Mouse (Mus musculus): ENCODE measurements around the gene Rnf5. TPM values are rescaled to one million over a fixed set of nuclear protein-coding genes. Genes with fewer than 3 reads are reported as not detected.
A peak's percentile ranks its signal among the peaks of the same experiment; 100 is the strongest.

Gene Rnf5
- polyA plus RNA-seq, 1 experiment: 101 TPM

DNA sequence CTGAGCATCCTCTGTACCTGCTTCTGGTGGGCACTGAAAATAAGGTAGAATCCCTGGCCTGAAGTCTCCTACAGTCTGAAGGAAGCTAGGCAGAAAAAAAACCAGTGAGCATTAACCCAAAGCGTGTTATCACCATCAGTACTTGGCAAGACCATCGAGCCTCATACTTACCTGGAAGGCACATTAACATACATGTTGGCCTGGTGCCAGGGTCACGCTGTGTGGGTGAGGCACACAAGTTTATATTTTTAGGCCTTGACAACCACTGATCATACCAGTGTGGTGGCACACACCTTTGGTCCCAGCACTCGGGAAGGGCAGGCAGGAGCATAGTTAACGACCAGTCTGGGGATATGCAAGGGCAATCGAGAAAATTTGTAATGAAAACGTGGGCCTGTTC is 4.5 kb upstream of the Rnf5 start:
- Histone ChIP-seq H3K9me3 (no peaks in the 10 kb centered on the region), H3K4me1 (peaks cover 58% of the 10 kb centered on the region), H3K36me3 (replicated peaks; ENCODE audit: low read length) (peaks cover 54% of the 10 kb centered on the region), H3K27me3 (replicated peaks) (no peaks in the 10 kb centered on the region), H3K4me3 (replicated peaks) (peak overlapping the region; percentile 8)
- TF ChIP-seq FLI1 (IDR thresholded peaks at IDR 0.05; ENCODE audit: low read length) (no peak), GATA1 (IDR thresholded peaks at IDR 0.05; ENCODE audit: borderline replicate concordance, low read length) (no peak)

DNA sequence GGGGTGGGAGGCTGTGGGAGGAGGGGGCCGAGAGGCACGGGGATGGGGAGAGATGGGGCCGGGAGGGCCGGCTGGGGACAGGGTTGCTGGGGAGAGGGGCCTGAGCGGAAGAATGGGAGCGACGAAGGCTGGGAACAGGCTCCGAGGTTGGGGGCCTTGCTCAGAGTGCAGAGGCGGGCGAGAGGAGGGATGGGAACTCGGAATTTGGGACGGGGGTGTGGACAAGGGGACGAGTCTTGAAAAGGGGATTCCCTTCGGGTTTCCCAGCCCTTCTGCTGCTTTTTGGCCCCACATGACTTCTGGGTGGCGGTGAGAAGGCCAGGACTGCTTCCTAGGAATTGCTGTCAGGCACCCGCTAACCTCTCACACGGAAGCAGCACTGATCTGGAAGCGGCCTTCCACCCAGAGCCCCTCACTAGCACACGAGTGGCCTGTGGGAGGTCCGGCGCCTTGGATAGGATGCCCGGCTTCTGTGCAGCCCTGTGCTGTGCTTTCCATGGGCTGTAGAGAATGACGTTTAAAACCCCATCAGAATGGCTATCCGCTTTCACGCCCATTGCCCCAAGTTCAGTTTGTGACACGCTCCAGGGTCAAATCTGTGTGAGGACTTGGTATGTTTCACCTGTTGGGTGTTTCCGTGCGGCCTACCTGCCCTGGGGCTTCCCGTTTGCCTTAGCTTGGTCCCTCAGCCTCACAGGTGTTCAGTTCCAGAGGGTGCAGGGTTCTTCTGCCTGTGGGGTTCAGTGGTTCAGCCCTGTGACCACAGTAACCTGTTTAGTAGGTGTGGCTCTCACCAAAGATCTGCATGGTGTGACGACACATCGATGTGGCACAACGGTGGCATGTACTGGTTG is 2.9 kb upstream of the Rnf5 start:
- H3K4me1 ChIP-seq: peaks cover 73% of the 10 kb centered on the region
- no peaks in the 10 kb centered on the region for H3K9me3 ChIP-seq
- H3K27me3 ChIP-seq (replicated peaks): no peaks in the 10 kb centered on the region
- no peak for TF ChIP-seq GATA1 (IDR thresholded peaks at IDR 0.05; ENCODE audit: borderline replicate concordance, low read length)
- TF ChIP-seq FLI1 (IDR thresholded peaks at IDR 0.05; ENCODE audit: low read length): no peak
- peak overlapping the region; percentile 99 for H3K4me3 ChIP-seq (replicated peaks)
- H3K36me3 ChIP-seq (replicated peaks; ENCODE audit: low read length): peaks cover 48% of the 10 kb centered on the region

DNA sequence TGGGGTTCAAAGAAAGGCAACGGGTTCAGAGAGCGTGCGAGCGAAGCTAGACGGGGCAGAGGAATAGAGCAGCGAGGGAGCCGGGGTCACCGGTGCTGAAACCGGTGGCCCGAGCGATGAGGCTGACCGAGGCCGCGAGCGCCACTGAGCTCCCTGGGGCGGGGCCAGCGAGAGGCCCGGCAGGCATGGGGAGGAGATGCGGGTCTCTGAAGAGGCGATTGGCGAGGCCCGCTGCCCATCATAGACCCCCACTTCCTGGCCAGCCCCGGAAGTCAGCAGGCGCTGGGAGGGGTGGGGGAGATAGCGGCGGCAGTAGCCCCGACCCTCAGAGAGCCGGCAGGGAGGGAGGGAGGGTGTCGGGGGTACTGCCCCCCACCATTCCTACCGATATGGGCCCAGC is 2.1 kb upstream of the Rnf5 start:
- TF ChIP-seq GATA1 (IDR thresholded peaks at IDR 0.05; ENCODE audit: borderline replicate concordance, low read length): no peak
- TF ChIP-seq FLI1 (IDR thresholded peaks at IDR 0.05; ENCODE audit: low read length): peak; percentile 53; the same call in 1 of the 2 replicates
- no peaks in the 10 kb centered on the region for H3K9me3 ChIP-seq
- H3K36me3 ChIP-seq (replicated peaks; ENCODE audit: low read length): peaks cover 47% of the 10 kb centered on the region
- peaks cover 72% of the 10 kb centered on the region for H3K4me1 ChIP-seq
- H3K4me3 ChIP-seq (replicated peaks): peak overlapping the region; percentile 99
- no peaks in the 10 kb centered on the region for H3K27me3 ChIP-seq (replicated peaks)

DNA sequence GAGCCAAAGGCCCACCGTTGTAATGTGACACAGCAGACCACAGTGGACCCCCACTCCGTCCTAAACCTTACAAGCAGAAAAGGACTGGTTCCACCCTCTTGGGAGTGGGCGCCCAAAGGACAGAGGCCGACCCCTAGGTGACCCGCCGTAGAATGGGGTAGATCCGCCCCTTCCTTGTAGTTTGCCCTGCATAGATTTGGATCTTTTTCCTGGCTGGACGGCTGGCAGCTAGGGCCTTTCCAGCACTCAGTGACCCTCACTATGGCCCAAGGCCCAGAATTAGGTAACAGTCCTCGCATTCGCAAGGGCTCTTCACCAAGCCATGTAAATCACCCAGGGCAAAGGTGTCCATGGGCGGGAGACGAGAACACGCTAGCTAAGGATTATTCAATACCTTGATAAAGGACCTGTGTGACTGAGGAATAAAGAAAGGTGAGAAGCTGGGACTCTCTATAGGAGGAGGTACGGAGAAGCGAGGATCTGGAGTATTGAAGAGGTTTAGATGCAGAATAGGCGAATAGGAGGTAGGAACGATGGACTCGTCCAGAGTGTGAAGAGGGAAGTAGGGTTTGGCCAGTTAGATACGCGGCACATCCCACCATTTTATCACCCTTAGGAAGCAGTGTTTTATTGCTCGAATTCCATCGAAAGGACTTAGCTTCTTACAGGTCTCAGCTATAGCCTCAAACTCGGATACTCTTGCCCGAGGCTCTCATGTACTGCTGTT is 1.2 kb upstream of the Rnf5 start:
- peaks cover 72% of the 10 kb centered on the region for H3K4me1 ChIP-seq

DNA sequence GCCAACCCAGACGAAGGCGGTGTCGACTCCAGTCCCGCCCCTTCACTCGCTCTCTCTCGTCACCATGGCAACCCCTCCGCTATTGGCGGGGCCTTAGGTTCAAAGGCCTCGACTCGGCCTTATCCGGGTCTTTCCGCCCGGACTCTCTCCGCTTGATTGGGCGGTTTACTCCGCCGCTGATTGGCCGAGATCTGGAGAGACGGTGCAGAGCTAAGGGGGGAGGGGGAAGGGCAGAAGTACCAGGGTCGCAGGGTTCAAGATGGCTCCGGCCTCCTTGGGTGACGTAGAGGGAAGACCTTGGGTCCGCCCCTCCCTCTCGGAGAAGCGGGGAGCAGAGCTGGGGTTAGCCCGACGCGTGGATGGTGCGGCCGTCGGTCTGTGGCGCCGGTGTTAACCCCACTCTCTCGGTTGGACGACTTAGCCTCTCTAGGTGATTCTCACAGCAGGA is 595 bp upstream of the Rnf5 start, which contains the start of gene Agpat1:
TSS of gene Agpat1 (plus strand) at position 202 of the 448 bp plus-strand sequence.
- TF ChIP-seq FLI1 (IDR thresholded peaks at IDR 0.05; ENCODE audit: low read length): no peak
- TF ChIP-seq GATA1 (IDR thresholded peaks at IDR 0.05; ENCODE audit: borderline replicate concordance, low read length): no peak
- no peaks in the 10 kb centered on the region for H3K9me3 ChIP-seq
- no peaks in the 10 kb centered on the region for H3K27me3 ChIP-seq (replicated peaks)
- H3K36me3 ChIP-seq (replicated peaks; ENCODE audit: low read length): peaks cover 49% of the 10 kb centered on the region
- peaks cover 72% of the 10 kb centered on the region for H3K4me1 ChIP-seq
- H3K4me3 ChIP-seq (replicated peaks): peak within 1 kb of the TSS; percentile 99

More for the DNA sequence above, 1.2 kb upstream of the Rnf5 start:
- Histone ChIP-seq H3K9me3 (no peaks in the 10 kb centered on the region), H3K36me3 (replicated peaks; ENCODE audit: low read length) (peaks cover 47% of the 10 kb centered on the region), H3K4me3 (replicated peaks) (peak overlapping the region; percentile 99), H3K27me3 (replicated peaks) (no peaks in the 10 kb centered on the region)
- TF ChIP-seq GATA1 (IDR thresholded peaks at IDR 0.05; ENCODE audit: borderline replicate concordance, low read length) (no peak), FLI1 (IDR thresholded peaks at IDR 0.05; ENCODE audit: low read length) (no peak)

DNA sequence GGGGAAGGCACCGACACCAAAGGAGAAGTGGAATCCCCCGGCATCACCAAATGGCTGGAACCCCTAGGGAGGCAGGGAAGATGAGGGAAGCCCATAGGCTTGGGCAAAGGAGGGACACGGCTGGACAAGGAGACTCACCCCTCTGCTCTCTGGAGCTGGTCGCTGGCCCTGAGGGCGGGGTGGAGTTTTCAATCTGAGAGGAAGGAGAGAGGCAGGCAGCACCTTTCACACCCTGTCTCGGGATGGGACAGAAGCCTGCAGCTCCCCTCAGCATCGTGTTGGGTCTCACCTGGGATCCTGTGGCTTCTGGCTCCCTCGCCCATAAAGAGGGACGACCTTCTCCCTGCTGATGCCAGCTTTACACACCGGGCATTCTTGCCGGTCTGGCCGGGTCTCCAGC is 1.7 kb downstream of the Rnf5 start:
- peaks cover 37% of the 10 kb centered on the region for H3K36me3 ChIP-seq (replicated peaks; ENCODE audit: low read length)
- no peak for TF ChIP-seq FLI1 (IDR thresholded peaks at IDR 0.05; ENCODE audit: low read length)
- no peak for TF ChIP-seq GATA1 (IDR thresholded peaks at IDR 0.05; ENCODE audit: borderline replicate concordance, low read length)
- H3K4me3 ChIP-seq (replicated peaks): peak overlapping the region; percentile 42
- H3K9me3 ChIP-seq: no peaks in the 10 kb centered on the region
- no peaks in the 10 kb centered on the region for H3K27me3 ChIP-seq (replicated peaks)
- peaks cover 61% of the 10 kb centered on the region for H3K4me1 ChIP-seq

DNA sequence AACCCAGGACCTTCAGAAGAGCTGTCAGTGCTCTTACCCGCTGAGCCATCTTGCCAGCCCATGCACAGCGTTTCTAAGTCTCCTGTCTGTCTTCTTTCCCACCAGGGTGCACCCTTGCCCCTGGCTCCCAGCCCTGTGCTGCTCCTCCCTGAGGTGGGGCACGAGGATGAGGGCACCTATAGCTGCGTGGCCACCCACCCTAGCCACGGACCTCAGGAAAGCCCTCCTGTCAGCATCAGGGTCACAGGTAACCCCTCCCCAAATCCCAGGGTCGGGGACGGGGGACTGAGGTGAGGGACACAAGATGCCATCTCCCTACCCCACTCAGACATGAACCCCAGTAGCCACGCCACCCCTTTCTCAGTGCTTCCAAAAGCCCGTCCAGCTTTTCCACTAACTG is 3.6 kb downstream of the Rnf5 start:
- no peak overlapping the region for H3K4me3 ChIP-seq (replicated peaks)
- TF ChIP-seq FLI1 (IDR thresholded peaks at IDR 0.05; ENCODE audit: low read length) (no peak), GATA1 (IDR thresholded peaks at IDR 0.05; ENCODE audit: borderline replicate concordance, low read length) (no peak)
- peaks cover 56% of the 10 kb centered on the region for H3K36me3 ChIP-seq (replicated peaks; ENCODE audit: low read length)
- H3K9me3 ChIP-seq: no peaks in the 10 kb centered on the region
- peaks cover 58% of the 10 kb centered on the region for H3K4me1 ChIP-seq
- H3K27me3 ChIP-seq (replicated peaks): no peaks in the 10 kb centered on the region

DNA sequence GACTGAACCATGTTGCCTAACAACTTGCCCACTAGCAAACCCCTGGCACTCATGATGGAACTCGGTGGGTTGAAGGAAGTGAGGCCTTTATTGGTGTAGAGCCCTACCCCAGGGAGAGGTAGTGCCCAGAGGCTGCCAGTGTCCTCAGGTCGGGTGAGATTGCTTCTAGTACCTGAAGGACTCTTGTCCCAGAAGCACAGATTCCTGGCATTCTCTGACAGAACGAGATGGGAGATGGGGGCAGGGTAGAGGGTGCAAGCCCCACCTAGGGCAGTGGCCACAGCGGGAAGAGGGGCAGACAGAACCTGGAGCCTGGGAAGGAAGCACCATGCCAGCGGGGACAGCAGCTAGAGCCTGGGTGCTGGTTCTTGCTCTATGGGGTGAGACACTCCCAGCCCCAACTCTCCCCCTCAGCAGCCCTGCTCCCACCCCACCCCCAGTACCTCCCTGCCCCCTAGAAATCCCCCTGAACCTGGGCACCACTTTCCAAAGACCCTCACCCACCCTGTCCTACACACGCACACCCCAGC is 5.9 kb downstream of the Rnf5 start, which contains the start of gene Ager:
TSS of gene Ager (plus strand) at position 297 of the 530 bp plus-strand sequence.
- peaks cover 74% of the 10 kb centered on the region for H3K36me3 ChIP-seq (replicated peaks; ENCODE audit: low read length)
- TF ChIP-seq FLI1 (IDR thresholded peaks at IDR 0.05; ENCODE audit: low read length) (no peak), GATA1 (IDR thresholded peaks at IDR 0.05; ENCODE audit: borderline replicate concordance, low read length) (no peak)
- H3K27me3 ChIP-seq (replicated peaks): no peaks in the 10 kb centered on the region
- peaks cover 67% of the 10 kb centered on the region for H3K4me1 ChIP-seq
- H3K9me3 ChIP-seq: no peaks in the 10 kb centered on the region
- H3K4me3 ChIP-seq (replicated peaks): no peak within 1 kb of the TSS

DNA sequence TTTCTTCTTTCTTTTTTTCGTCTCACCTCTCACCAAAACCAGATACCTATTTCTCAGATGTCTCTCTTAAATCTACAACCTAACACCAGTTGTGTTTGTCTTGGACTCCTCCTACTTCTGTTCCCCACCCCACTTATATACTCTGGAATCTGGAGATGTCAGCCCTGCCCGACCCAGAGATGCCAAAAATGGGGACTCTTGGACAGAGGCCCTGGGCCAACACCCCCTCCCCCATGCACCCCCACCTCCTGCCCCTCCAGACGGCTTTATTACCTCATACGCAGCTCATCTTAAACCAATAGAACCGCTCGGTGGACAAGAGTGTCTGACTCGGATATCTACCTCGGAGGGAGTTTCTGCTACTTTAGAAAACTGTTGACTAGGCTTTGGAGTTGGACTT is 7.4 kb downstream of the Rnf5 start:
- Histone ChIP-seq H3K36me3 (replicated peaks; ENCODE audit: low read length) (peaks cover 62% of the 10 kb centered on the region), H3K4me3 (replicated peaks) (no peak overlapping the region), H3K27me3 (replicated peaks) (no peaks in the 10 kb centered on the region), H3K4me1 (peaks cover 62% of the 10 kb centered on the region), H3K9me3 (no peaks in the 10 kb centered on the region)
- no peak for TF ChIP-seq GATA1 (IDR thresholded peaks at IDR 0.05; ENCODE audit: borderline replicate concordance, low read length)
- no peak for TF ChIP-seq FLI1 (IDR thresholded peaks at IDR 0.05; ENCODE audit: low read length)

Data from megakaryocyte, embryonic 14.5 days (primary cell).